Mouse (Mus musculus): ENCODE results near the gene Sgsm1. TPM values are rescaled to one million over a fixed set of nuclear protein-coding genes. Genes with fewer than 3 reads are reported as not detected.

Gene Sgsm1
- polyA plus RNA-seq, 1 experiment from 2014 or later, result 0.45 TPM

- TF ChIP-seq EP300 (IDR thresholded peaks at IDR 0.05; ENCODE audit: low read depth) (no peak), CTCF (IDR thresholded peaks at IDR 0.05; ENCODE audit: low read depth) (no peak)
- ATAC-seq, result no peak
Observed at GRCm38 (mm10) chr5:113330202-113330601, 19.6 kb upstream of the Sgsm1 start.

GRCm38 (mm10) chr5:113329463-113329862, 18.9 kb upstream of the Sgsm1 start:
- Histone ChIP-seq H3K4me1 (ENCODE audit: insufficient read depth) (no peaks in the 10 kb centered on the region), H3K4me2 (ENCODE audit: low read depth, low read length) (no peak overlapping the region), H3K4me3 (ENCODE audit: low read depth, low read length) (no peak overlapping the region), H3K9me3 (ENCODE audit: low read length) (0 out of 2 replicates have a peak, but pooled peaks cover 5% of the 10 kb centered on the region), H3K27ac (ENCODE audit: low read depth) (no peak overlapping the region), H3K9ac (replicated peaks) (no peak overlapping the region), H3K36me3 (replicated peaks; ENCODE audit: insufficient read depth, low read length) (no peaks in the 10 kb centered on the region), H3K27me3 (ENCODE audit: insufficient read depth, low read length) (peaks cover 22% of the 10 kb centered on the region)
- 90% methylated on average over 8 of the region's 8 CpGs for WGBS (ENCODE audit: insufficient replicate concordance)
- no peak for ATAC-seq
- no peak for DNase-seq
- TF ChIP-seq CTCF (IDR thresholded peaks at IDR 0.05; ENCODE audit: low read depth) (no peak), EP300 (IDR thresholded peaks at IDR 0.05; ENCODE audit: low read depth) (no peak)

More at GRCm38 (mm10) chr5:113330202-113330601, 19.6 kb upstream of the Sgsm1 start:
- Histone ChIP-seq H3K4me3 (ENCODE audit: low read depth, low read length) (no peak overlapping the region), H3K36me3 (replicated peaks; ENCODE audit: insufficient read depth, low read length) (no peaks in the 10 kb centered on the region), H3K9me3 (ENCODE audit: low read length) (0 out of 2 replicates have a peak, but pooled peaks cover 5% of the 10 kb centered on the region), H3K4me2 (ENCODE audit: low read depth, low read length) (no peak overlapping the region), H3K27ac (ENCODE audit: low read depth) (no peak overlapping the region), H3K27me3 (ENCODE audit: insufficient read depth, low read length) (peaks cover 26% of the 10 kb centered on the region), H3K9ac (replicated peaks) (no peak overlapping the region), H3K4me1 (ENCODE audit: insufficient read depth) (no peaks in the 10 kb centered on the region)
- DNase-seq, result no peak
- 67% methylated on average over 3 of the region's 3 CpGs for WGBS (ENCODE audit: insufficient replicate concordance)

- no peak for ATAC-seq
- no peak overlapping the region for H3K9ac ChIP-seq (replicated peaks)
- 0 out of 2 replicates have a peak, but pooled peaks cover 3% of the 10 kb centered on the region for H3K9me3 ChIP-seq (ENCODE audit: low read length)
- peak overlapping the region; percentile 59 for H3K4me2 ChIP-seq (ENCODE audit: low read depth, low read length)
- no peak overlapping the region for H3K27ac ChIP-seq (ENCODE audit: low read depth)
- H3K36me3 ChIP-seq (replicated peaks; ENCODE audit: insufficient read depth, low read length), result no peaks in the 10 kb centered on the region
- no peak for DNase-seq
- H3K4me1 ChIP-seq (ENCODE audit: insufficient read depth), result no peaks in the 10 kb centered on the region
- peak overlapping the region; percentile 29 for H3K4me3 ChIP-seq (ENCODE audit: low read depth, low read length)
- WGBS (ENCODE audit: insufficient replicate concordance), result 4% methylated on average over 37 of the region's 38 CpGs
- TF ChIP-seq EP300 (IDR thresholded peaks at IDR 0.05; ENCODE audit: low read depth) (no peak), CTCF (IDR thresholded peaks at IDR 0.05; ENCODE audit: low read depth) (no peak)
- peaks cover 15% of the 10 kb centered on the region; the same call in 1 of the 2 replicates for H3K27me3 ChIP-seq (ENCODE audit: insufficient read depth, low read length)
Observed at GRCm38 (mm10) chr5:113323784-113324638, 13.4 kb upstream of the Sgsm1 start.

GRCm38 (mm10) chr5:113313998-113314397, 3.4 kb upstream of the Sgsm1 start:
- 7% methylated on average over 24 of the region's 24 CpGs for WGBS (ENCODE audit: insufficient replicate concordance)

GRCm38 (mm10) chr5:113309491-113310376, 852 bp downstream of the Sgsm1 start:
- TF ChIP-seq EP300 (IDR thresholded peaks at IDR 0.05; ENCODE audit: low read depth) (no peak), CTCF (IDR thresholded peaks at IDR 0.05; ENCODE audit: low read depth) (no peak)
- DNase-seq (no peak), ATAC-seq (no peak)
- no peaks in the 10 kb centered on the region for H3K4me1 ChIP-seq (ENCODE audit: insufficient read depth)
- no peaks in the 10 kb centered on the region for H3K36me3 ChIP-seq (replicated peaks; ENCODE audit: insufficient read depth, low read length)
- peak overlapping the region; percentile 44 for H3K4me3 ChIP-seq (ENCODE audit: low read depth, low read length)
- peak overlapping the region; percentile 73 for H3K4me2 ChIP-seq (ENCODE audit: low read depth, low read length)
- H3K9me3 ChIP-seq (ENCODE audit: low read length), result no peaks in the 10 kb centered on the region
- no peak overlapping the region for H3K9ac ChIP-seq (replicated peaks)
- no peak overlapping the region for H3K27ac ChIP-seq (ENCODE audit: low read depth)
- 55% methylated on average over 22 of the region's 22 CpGs for WGBS (ENCODE audit: insufficient replicate concordance)
- peaks cover 28% of the 10 kb centered on the region for H3K27me3 ChIP-seq (ENCODE audit: insufficient read depth, low read length)

More at GRCm38 (mm10) chr5:113313998-113314397, 3.4 kb upstream of the Sgsm1 start:
- Histone ChIP-seq H3K4me3 (ENCODE audit: low read depth, low read length) (no peak overlapping the region), H3K9me3 (ENCODE audit: low read length) (no peaks in the 10 kb centered on the region), H3K4me1 (ENCODE audit: insufficient read depth) (no peaks in the 10 kb centered on the region), H3K27me3 (ENCODE audit: insufficient read depth, low read length) (peaks cover 21% of the 10 kb centered on the region), H3K27ac (ENCODE audit: low read depth) (no peak overlapping the region), H3K9ac (replicated peaks) (no peak overlapping the region), H3K4me2 (ENCODE audit: low read depth, low read length) (no peak overlapping the region), H3K36me3 (replicated peaks; ENCODE audit: insufficient read depth, low read length) (no peaks in the 10 kb centered on the region)
- TF ChIP-seq EP300 (IDR thresholded peaks at IDR 0.05; ENCODE audit: low read depth), result no peak
- TF ChIP-seq CTCF (IDR thresholded peaks at IDR 0.05; ENCODE audit: low read depth), result peak; percentile 70
- DNase-seq (peak; percentile 60), ATAC-seq (no peak)
